Mouse (Mus musculus) heart, adult 11 months (tissue): ENCODE measurements around the gene Pcgf3.
A peak's percentile ranks its signal among the peaks of the same experiment; 100 is the strongest.

Experiments
- DNase-seq: peaks from one replicate; pipeline ENCODE4 v3.0.0; 2022

Gene Pcgf3

DNA sequence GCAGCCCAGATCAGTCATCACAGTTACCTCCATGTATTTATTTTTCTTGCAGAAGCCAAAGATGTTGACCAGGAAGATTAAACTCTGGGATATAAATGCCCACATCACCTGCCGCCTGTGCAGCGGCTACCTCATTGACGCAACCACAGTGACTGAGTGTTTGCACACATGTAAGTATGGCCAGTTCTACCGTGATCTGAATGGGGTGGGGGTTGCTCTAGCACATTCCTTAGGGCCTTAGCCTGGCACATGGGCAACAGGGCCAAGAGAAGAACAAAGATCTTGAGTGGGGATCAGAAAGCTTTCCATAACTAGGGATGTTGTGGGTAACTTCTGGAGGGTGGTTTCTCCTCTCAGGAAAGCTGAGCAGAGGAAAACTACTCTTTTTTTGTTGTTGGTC lies 12.7 kb downstream of the Pcgf3 start:
- DNase-seq, result peak; percentile 82

DNA sequence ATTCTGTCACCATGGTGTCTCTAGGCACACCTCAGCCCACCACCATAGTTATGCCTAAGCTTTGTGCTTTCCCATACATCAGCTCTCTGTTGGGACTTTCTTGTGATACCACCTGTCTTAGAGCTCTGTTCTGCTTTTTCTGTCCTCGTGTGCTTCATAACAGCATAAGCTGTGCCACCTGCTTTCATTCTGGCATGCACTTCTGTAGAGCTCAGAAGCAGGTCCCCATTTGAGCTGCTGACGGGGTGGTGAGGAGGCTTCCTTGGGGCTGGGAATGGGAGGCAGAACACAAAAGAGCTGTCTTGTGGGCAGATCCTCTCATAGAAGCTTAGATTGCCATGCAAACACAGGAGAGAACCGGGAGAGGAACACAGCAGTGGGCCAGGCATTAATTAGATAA lies 14.9 kb downstream of the Pcgf3 start:
- no peak for DNase-seq

DNA sequence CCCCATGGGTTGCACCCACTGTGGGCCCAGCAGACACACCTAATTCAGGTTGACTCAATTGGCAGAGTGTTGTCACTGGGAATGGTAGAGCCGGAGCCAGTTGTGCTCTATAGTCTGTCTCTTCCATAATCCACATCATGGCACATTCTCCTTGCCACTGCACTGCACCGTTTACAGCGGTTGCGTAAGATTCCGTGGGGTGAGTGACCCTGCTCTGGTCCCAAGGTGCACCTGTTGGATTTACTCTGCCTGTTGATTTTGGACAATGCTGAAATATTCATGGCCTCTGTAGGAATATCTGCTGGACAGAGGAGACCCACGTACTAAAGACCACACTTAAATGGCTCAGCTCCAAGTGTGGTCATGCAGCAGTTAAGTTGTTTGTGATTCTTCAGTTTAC lies 22.0 kb downstream of the Pcgf3 start:
- DNase-seq, result peak; percentile 45

DNA sequence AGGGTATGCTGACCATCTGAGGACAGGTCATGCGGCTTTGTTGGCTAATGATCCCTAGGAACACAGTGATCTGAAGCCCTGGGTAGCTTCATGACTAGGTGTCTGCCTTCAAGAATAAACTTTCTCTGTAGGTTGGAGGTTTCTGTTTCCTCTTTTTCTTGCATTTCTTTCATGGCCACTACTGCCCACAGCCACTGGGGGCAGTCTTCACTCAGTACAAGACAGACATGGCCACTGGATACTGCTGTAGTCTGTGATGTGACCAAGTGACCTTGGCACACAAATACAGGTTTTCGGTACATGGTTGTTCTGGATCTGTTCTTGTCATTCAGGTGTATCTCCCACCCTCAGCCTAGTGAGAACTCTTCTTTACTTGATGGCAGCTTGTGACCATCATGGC lies 24.2 kb downstream of the Pcgf3 start:
- DNase-seq, result peak; percentile 80

DNA sequence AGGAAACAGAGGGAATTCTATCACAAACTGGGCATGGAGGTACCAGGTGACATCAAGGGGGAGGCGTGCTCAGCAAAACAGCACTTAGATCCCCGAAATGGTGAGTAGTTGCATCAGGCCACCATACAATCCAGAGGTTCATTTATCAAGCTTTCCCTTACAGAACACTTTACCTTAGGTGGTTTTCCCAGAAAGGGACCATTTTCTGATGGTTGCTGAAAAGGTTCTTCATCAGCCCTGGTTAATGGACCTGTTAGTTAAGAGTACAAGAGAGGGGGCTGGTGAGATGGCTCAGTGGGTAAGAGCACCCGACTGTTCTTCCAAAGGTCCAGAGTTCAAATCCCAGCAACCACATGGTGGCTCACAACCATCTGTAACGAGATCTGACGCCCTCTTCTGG lies 25.1 kb downstream of the Pcgf3 start:
- peak; percentile 56 for DNase-seq

DNA sequence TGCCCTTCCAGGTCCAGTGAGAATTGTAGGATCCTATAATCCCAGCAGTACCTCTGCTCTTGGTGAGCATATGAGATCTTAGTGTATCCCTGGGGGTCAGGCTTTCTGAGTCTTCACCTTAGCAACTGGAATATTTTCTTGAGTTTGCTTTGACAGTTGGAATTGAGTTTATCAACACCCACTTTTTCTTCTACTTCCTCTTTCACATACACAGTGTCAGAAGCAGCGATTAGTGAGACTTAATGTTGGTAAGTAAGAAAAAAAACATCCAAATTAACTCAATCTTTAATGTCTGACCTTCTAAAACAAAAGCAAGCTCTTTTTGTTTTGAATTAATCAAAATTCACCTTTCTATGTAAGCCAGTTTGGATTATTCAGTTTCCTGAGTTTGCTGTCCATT lies 40.5 kb downstream of the Pcgf3 start:
- peak; percentile 81 for DNase-seq

DNA sequence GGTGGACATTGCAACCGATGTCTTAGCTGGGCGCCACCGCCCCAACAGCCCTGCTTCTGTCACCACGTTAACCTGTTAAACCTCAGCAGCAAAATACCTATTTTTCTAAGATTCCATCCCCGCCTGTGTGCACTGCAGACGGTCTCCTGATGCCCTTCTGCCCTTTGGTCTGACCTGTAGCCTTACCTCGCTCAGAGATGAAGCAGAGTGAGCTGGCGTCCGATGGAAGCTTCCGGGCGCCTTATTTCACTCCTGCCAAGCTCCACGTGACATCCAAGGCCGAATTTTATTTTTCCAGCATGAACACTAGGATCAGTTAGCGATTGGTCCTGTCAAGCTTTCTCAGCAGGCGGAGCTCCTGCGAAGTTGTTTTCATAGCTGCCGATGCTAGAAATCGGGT lies 41.3 kb downstream of the Pcgf3 start:
- DNase-seq, result peak; percentile 55

DNA sequence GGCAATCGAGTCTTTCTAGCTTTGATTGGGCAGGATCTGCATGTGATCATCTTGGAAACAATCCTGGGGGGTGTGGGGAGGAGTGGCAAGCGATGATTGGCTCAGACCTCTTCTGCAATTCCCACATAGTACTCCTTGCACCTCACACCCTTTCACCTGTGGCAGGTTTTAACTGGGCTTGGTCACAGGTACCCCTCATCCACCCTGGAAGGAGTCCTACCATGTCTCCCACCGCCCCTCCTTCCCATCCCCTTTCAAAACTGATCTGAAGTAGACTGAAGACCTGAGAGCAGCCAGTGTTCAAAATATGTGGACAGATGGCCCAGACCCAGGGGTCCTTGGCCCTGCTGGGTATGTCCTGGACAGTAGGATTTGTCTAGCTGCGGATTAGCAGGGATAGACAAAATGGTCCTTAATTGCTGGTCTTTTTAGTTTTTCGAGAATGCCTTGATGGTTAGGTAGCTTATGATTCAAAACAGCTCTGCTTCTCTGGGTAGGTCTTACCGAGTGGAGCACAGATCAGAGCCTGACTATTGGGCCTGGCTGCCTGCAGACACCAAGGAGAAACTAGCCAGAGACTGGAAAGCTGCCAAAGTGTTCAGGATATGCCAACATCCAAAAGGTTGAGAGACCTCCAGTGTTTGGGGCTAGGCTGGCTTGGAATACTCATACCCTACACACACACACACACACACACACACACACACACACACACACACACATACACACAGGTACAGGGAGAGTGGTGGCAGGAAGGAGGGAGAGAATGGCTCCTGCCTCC lies 54.7 kb downstream of the Pcgf3 start:
- peak; percentile 75 for DNase-seq

DNA sequence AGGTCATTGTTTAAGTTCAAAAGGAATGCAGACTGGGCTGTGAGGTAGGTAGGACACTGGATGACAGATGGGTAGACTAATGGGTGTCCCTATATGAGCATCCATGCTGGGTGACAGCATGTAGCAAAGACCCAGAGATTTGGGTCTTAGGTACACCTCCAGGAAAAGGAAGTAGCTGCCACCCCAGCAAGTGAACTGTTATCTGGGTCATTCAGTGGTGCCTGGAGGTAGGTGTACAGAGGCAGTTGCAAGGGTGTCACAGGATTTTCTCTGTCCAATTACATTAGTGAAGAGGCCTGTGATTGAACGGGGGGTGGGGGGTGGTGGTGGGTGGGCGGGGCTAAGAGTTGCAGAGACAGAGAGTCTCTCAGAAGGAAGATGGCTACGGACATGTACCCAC lies 55.6 kb downstream of the Pcgf3 start:
- peak; percentile 75 for DNase-seq

DNA sequence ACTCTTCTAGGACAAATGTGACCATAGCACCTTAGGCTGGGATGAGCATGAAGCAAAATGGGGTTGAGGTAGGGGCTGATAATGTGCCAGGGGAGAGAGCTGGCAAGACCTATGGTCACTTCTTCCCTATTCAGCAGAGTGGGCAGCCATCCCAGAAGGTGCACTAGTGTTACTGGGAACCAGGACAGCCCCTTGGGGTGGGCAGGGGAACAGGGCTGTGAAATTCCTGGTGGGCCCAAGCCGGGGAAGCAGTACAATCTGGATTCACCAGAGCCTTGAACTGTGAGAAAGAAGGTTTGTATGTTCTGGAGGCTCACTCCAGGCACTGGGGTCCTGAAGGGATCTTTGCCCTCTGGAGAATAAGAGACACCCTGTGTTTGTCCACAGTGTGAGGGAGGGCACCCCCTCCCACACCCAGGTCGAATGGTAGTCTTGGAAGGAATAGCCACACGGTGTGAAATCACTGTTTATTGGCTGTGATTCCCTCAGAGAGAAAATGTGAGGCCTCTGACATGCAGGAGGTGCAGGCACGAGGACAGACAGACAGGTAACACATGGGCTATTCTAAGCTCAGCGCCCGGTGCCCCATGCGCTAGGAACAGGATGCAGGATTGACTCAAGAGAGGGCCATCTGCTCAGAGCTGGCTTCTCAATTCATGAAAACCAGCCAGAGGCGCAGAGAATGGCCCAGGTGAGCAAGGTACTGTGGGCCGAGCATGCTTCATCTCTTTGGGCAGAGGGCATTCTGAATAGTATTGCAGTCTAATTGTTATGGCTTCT lies 57.3 kb downstream of the Pcgf3 start:
- peak; percentile 80 for DNase-seq

DNA sequence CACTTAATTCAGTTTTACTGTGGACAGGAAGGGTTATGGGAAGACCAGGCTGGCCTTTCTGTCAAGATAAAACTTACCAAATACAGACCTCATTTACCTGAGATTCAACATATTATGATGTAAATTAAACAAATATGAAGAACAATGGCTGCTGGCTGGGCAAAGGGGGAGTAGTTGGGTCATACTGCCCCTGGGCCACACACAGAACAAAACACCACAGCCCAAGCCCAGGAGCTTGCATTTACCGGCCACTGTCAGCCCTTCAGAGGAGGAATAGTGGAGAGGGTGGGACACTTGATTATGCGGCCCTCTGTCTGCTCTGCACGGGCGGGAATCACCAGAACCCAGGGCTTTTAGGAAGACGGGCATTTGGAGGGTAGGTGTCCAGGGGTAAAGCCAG lies 57.9 kb downstream of the Pcgf3 start:
- DNase-seq, result peak; percentile 87

DNA sequence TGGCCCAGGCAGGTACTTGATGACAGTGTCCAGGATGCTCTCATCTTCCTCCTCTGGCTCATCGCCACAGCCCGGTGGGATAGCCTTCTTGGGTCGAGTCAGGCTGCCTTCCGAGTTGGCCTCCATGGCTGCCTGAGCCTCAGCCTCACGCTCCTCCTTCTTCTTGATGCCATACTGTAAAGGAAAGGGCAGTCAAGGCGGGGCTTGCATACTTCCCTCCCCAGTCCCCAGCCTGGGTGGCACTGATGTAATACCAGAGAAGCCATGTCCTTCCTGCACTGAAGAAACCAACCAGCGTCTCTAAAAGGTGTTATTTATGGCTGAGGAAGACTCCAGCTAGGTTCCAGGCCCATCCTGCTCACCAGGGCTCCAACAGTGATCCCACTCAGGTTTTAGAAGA lies 59.1 kb downstream of the Pcgf3 start:
- DNase-seq, result no peak

DNA sequence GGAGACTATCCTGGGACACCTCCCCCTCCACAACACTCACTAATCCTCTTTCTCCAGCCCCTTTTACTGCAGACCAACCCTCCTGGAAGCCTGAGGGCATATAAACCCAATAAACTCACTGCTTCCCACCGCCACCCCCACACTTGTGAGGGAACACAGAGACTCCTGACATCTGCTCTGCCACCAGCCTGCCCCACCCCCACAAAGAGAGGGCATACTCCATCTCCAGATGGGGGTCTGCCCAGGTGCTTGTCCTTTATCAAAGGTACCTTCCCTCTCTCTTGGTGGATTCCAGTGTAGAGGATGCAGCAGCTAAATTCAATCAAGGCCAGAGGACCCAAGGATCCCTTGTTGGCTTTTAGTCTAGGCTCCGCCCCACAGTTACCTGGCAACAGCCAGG lies 60.0 kb downstream of the Pcgf3 start:
- DNase-seq, result peak; percentile 60

DNA sequence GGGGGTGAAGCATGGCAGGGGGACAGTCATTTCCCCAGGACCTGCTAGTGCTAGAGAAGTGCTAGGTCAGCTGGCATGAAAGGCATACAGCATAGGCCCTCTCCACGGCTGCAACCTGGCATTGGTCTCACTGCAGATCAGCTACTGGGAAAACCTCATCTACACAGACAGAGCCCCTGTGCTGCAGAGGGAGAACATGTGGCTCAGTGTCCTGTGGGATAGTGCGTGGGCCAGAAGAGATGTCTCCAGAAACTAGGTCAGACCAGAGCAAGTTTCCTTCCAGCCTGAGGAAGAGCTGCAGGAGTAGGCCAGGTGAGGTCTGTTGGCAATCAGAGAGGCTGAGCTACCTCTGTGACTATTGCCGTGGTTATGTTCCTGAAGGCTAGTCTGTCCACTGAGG lies 60.9 kb downstream of the Pcgf3 start:
- DNase-seq, result peak; percentile 75

DNA sequence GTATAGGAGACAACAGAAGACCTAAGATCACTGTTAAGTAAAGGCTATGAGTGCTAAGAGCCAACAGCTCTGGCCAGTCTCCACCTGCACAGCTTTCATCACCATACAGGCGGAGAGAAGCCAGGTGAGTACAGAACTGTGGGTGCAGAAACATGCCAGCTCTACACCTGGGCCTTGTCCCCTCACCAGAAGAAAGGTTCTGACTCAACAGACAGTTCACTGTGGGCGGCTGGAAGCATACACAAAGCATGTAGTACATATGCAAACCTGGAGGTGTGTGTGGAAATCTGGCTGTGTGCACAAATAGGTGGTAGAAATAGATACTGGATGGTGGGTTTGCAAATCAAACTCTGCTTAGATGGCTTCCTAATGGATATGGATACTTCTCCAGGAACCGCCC lies 61.6 kb downstream of the Pcgf3 start:
- peak; percentile 80 for DNase-seq

DNA sequence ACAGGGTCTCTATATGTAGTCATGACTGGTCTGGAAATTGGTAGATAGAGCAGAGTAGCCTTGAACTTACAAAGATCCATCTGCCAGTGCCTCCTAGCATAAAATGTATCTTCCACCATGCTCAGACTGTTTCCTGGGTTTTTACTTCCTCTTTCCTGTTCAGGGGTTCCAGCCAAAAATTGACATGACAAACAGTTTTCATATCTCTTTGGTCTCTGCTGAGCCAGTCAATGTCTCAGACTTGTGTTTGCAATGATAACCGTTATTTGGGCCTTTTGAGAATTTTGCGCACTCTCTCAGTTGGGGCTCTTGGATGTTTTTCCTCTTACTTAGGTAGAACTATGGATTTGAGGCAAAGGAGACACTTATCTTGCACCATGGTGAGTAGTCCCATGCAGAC lies 73.2 kb downstream of the Pcgf3 start:
- no peak for DNase-seq

DNA sequence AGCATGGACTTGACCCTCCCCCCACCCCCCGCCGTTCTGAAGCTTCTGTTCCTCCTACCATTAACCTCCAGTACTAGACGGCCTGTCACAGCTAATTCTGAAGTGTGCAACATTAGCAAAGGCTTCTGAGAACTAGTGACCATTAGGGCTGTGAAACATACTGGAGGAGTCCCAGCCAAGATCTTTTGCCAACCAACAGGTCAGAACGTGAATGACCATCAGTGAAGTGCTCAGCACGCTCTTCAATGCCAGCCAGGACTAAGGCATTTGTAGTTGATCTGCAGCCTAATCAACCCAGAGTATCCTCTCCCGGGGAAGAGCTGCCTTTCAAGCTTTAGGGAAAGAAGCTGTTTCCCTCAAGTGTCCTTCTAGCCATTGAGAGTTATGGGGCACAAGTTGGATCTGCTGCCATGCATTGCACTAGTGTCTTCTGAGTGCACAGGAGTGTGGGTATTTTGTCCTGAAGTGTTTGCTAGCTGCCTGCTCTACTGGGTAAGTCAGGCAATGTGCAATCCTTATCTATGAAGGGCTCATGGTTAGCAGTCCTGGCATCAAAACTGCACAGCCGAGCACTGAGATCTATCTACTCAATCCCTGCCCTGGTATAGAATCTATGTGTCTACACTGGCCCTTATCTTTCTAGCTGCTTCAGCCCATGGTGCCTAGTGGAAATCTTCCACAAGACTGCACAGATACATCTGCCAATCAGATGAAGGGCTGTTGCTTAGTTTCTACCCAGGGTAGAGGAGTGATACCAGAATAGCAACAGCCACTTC lies 82.7 kb downstream of the Pcgf3 start:
- DNase-seq, result peak; percentile 66

DNA sequence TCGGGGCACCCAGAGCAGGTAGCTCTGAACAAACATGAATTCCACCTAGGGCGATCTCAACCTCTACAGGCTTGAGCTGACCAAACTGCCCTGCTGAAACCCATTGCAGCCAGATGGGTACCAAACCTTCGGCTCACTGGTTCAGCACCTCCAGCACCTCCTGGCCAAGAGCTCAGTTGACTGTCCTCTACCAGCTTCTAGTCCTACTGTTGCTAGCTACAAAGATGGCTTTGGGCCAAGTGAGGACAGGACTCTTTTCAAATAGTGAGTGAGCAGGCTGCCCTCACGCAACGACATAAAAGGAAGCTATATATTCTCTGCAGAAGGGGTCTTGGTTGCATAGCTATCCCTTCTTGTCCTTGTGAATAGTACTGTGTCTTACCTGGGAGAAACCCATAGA lies 86.6 kb downstream of the Pcgf3 start:
- peak; percentile 64 for DNase-seq

DNA sequence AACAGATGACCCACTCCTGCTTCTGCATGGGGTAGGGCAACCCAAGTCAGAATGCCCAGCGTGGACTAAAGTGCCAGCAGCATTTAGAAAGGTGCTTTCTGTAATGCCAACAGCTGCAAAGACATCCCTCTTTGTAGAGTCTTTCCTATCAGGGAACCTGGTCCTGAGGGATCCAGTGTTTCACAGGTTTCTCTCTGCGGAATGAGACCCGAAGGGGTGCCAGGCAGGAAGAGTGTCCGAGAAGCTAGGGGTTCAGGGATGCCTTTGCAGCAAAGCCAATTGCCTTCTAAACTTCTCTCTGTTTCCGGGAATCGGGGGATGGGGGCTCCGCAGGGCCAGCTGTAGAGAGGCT lies 88.1 kb downstream of the Pcgf3 start:
- DNase-seq, result peak; percentile 72

DNA sequence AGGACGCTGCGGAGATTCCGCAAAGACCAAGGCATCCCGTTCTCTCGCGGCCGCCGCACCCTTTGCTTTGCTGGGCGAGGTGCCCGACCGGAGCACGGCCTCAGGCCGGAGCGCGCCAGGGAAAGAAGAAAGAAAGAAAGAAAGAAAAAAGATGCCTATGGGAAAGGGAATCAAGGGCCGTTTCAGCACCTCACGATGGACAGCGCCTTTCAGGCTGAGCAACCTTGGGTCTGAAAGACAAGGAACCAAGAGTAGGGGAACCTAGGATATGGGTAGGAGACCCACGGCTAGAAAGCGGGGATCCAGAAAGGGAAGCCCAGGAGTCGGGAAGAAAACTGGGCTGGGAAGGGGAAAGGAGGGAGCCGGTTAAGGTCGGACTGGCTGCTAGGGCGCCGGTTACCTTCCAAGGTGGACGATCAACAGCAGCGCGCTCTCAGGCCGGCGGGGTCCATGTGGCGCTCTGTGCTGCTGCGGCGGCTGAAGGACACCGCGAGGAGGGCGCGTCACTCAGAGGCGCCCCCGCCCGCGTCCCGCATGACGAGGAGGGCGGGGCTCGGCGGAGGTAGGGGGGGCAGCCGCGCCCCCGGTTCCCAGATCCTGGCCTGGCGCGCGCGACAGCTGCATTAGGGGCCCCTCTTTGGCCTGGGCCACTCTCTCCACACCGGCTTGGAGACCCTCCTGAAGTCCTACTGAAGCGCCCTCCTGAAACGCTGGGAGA lies 88.6 kb downstream of the Pcgf3 start, which contains the start of gene Cplx1:
Gene Cplx1, minus strand, starts transcription at position 536 of the 718 bp plus-strand sequence.
- DNase-seq, result peak; percentile 78

DNA sequence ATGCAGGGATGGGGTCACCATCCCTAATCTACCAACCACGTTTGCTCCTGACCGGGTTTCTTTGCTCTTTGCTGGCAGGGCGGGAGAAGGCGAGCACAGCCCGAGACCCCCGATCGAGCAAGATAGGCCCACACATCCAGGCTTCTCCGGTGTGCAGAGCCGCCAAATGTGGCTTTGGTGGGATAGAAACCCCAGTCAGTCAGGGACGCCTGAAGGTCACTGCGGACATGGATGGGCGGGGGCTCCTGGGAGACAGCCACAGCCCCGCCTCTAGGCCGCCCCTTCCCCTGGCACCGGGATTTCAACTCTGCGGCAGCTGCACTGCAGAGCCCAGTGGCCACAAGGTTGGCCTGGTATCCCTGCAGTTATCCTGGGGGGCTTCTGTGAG lies 89.2 kb downstream of the Pcgf3 start:
- peak; percentile 82 for DNase-seq

DNA sequence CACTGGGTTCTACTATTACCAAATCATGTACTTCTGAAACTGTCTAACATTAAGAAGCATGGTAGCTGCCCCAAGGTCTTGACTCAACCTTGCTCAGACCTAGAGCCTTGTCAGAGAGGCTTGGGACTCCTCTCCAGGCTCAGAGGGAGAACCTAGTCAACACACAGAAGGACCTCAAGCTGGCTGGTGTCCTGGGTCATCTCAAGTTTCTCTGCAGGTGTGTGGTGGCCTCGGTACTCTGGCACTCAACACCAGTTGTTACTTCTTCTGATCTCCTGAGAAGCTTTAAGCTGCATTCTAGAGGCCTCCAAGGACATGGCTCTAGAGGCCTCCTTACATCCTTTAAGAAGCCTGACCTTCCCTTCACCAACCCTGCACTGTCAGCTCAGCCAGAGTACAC lies 93.0 kb downstream of the Pcgf3 start:
- DNase-seq, result peak; percentile 55
